Mouse (Mus musculus): ENCODE results near the gene Col11a1. TPM values are rescaled to one million over a fixed set of nuclear protein-coding genes. Genes with fewer than 3 reads are reported as not detected.

The Col11a1 gene
- 12.7 and 16.9 TPM in 2 replicates for polyA plus RNA-seq (2015; fragmentation: Nextera tagmentation; extraction: Ambion mirVana)

DNA sequence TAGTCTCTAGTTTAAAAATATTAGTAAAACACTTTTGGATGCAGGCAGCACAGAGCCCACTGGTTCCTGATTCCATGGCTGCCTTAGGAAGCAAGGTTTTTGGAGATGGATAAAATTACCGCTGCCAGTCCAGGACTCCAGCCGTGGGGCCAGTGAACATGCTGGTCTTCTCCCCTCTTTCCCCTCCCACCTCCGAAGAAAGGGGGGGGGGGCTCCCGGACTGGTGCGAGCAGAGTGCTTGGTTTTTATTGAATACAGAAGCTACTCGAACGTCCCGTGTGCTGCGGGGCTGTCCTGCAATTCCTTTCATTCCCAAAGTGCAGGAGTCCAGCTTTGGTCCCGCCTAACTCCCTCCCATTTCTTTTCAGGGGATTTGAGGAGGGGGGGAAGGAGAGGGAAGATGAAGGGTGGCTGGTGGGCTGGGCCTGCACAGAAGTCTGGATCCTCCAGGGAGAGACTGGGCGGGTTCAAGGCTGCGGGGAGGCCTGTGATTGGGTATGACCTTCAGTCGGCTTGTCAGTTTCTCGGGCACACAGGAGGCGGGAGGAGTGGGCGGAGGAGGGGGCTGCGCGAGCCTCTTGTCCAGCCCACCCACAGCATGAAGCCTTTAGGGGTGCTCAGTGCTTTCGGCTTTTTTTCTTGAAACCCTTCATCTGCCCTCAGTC, at the start of gene Col11a1:
Col11a1 (plus strand) TSS at position 570 of the 665 bp plus-strand sequence.
- Histone ChIP-seq H3K4me1 (ENCODE audit: control insufficient read depth, insufficient read depth, low read depth, low read length) (peaks cover 2% of the 10 kb centered on the region; the same call in 1 of the 2 replicates), H3K4me3 (ENCODE audit: low read length) (peak within 1 kb of the TSS; percentile 66), H3K36me3 (ENCODE audit: control insufficient read depth, insufficient read depth, low read length) (no peaks in the 10 kb centered on the region), H3K27me3 (replicated peaks; ENCODE audit: control insufficient read depth, insufficient read depth, low read length) (no peaks in the 10 kb centered on the region), H3K9me3 (ENCODE audit: control insufficient read depth, low read length) (no peaks in the 10 kb centered on the region), H3K27ac (ENCODE audit: low read depth, low read length) (peak within 1 kb of the TSS; percentile 34; the same call in 1 of the 2 replicates), H3K4me2 (ENCODE audit: low read length) (peak within 1 kb of the TSS; percentile 86), H3K9ac (ENCODE audit: low read depth, low read length) (peak within 1 kb of the TSS; percentile 68)
- WGBS = under 1% methylated on average over 19 of the region's 19 CpGs
- peak; percentile 99 for ATAC-seq

GRCm38 (mm10) chr3:113990936-113991335, 39.4 kb upstream of the Col11a1 start:
- WGBS = 74% methylated on average over 6 of the region's 6 CpGs
- Histone ChIP-seq H3K27ac (ENCODE audit: low read depth, low read length) (no peak overlapping the region), H3K9ac (ENCODE audit: low read depth, low read length) (no peak overlapping the region), H3K9me3 (ENCODE audit: control insufficient read depth, low read length) (no peaks in the 10 kb centered on the region), H3K36me3 (ENCODE audit: control insufficient read depth, insufficient read depth, low read length) (no peaks in the 10 kb centered on the region), H3K4me3 (ENCODE audit: low read length) (no peak overlapping the region), H3K27me3 (replicated peaks; ENCODE audit: control insufficient read depth, insufficient read depth, low read length) (no peaks in the 10 kb centered on the region), H3K4me1 (ENCODE audit: control insufficient read depth, insufficient read depth, low read depth, low read length) (no peaks in the 10 kb centered on the region), H3K4me2 (ENCODE audit: low read length) (no peak overlapping the region)
- ATAC-seq = no peak

DNA sequence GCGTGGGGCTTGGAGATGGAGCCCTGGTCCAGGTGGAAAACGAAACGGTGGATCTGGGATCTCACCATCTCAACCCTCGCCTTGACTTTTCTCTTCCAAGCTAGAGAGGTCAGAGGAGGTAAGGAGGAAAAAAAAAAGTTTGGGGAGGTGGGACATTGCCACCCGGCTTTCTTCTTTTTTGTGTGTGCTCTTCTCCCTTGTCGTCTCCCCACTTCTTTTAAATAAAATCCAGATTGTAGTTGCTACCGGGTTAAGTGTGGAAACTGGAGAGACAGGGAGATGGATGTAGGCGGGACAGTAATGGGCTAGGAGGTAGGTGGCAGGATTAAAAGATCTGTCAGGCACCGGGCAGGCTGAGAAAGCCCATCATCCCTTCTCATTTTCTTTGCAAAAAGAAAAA, 546 bp downstream of the Col11a1 start:
- peaks cover 2% of the 10 kb centered on the region; the same call in 1 of the 2 replicates for H3K4me1 ChIP-seq (ENCODE audit: control insufficient read depth, insufficient read depth, low read depth, low read length)
- peak overlapping the region; percentile 66 for H3K4me3 ChIP-seq (ENCODE audit: low read length)
- peak overlapping the region; percentile 68 for H3K9ac ChIP-seq (ENCODE audit: low read depth, low read length)
- no peak for ATAC-seq
- no peaks in the 10 kb centered on the region for H3K27me3 ChIP-seq (replicated peaks; ENCODE audit: control insufficient read depth, insufficient read depth, low read length)
- WGBS = under 1% methylated on average over 9 of the region's 9 CpGs
- H3K4me2 ChIP-seq (ENCODE audit: low read length) = peak overlapping the region; percentile 86
- H3K27ac ChIP-seq (ENCODE audit: low read depth, low read length) = peak overlapping the region; percentile 34; the same call in 1 of the 2 replicates
- no peaks in the 10 kb centered on the region for H3K36me3 ChIP-seq (ENCODE audit: control insufficient read depth, insufficient read depth, low read length)
- no peaks in the 10 kb centered on the region for H3K9me3 ChIP-seq (ENCODE audit: control insufficient read depth, low read length)

DNA sequence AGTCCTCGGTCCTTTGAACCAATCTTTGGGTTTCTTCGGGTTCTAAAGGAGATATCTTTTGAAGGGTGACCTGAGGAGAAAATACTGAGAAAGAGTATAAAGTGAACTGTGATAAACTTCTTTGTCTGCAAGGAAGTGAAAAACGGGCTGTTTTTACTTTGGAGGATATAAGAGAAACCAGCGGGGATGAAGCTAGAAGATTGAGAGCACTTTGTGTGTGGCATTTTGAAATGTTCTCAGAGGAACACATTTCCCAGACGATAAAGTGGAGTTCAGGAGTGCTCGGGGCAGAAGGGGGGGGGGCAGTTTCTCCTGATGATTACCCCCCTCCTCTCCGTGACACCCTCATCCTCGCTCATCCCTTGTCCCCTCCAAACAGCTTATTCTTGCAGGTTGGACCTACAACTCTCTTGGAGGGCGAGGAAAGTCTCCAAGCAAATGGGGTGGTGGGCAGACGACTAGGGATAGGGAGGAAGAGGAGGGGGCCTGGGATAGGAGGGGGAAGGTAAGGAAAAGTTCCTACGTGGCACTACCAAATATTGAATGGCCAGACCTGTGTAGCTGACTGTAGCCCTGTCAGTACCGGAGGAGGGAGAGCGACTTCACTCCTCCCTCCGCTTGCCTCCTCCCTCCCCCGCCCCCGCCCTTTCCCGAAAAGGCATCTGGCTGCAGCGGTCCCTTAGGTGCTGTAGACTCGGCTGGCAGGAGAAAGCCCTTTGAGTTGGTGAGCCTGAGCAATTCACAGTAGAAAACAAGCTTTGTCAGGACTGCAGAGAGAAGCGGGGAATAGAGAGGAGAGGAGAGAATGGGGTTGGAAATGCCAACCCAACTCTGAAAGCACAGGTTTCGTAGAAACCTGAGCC, 1.2 kb downstream of the Col11a1 start:
- H3K36me3 ChIP-seq (ENCODE audit: control insufficient read depth, insufficient read depth, low read length) = no peaks in the 10 kb centered on the region
- H3K9me3 ChIP-seq (ENCODE audit: control insufficient read depth, low read length) = no peaks in the 10 kb centered on the region
- WGBS = 1% methylated on average over 21 of the region's 21 CpGs
- ATAC-seq = peak; percentile 65
- no peak overlapping the region for H3K27ac ChIP-seq (ENCODE audit: low read depth, low read length)
- H3K4me1 ChIP-seq (ENCODE audit: control insufficient read depth, insufficient read depth, low read depth, low read length) = peaks cover 2% of the 10 kb centered on the region; the same call in 1 of the 2 replicates
- peak overlapping the region; percentile 86 for H3K4me2 ChIP-seq (ENCODE audit: low read length)
- no peaks in the 10 kb centered on the region for H3K27me3 ChIP-seq (replicated peaks; ENCODE audit: control insufficient read depth, insufficient read depth, low read length)
- H3K4me3 ChIP-seq (ENCODE audit: low read length) = peak overlapping the region; percentile 66
- peak overlapping the region; percentile 70 for H3K9ac ChIP-seq (ENCODE audit: low read depth, low read length)

GRCm38 (mm10) chr3:114032333-114032732, 2.0 kb downstream of the Col11a1 start:
- Histone ChIP-seq H3K4me3 (ENCODE audit: low read length) (peak overlapping the region; percentile 66), H3K36me3 (ENCODE audit: control insufficient read depth, insufficient read depth, low read length) (no peaks in the 10 kb centered on the region), H3K9me3 (ENCODE audit: control insufficient read depth, low read length) (no peaks in the 10 kb centered on the region), H3K4me1 (ENCODE audit: control insufficient read depth, insufficient read depth, low read depth, low read length) (peaks cover 2% of the 10 kb centered on the region; the same call in 1 of the 2 replicates), H3K27me3 (replicated peaks; ENCODE audit: control insufficient read depth, insufficient read depth, low read length) (no peaks in the 10 kb centered on the region), H3K9ac (ENCODE audit: low read depth, low read length) (peak overlapping the region; percentile 70), H3K4me2 (ENCODE audit: low read length) (peak overlapping the region; percentile 86), H3K27ac (ENCODE audit: low read depth, low read length) (no peak overlapping the region)
- WGBS = 5% methylated on average over 4 of the region's 4 CpGs
- no peak for ATAC-seq

- H3K4me3 ChIP-seq (ENCODE audit: low read length) = no peak overlapping the region
- H3K4me1 ChIP-seq (ENCODE audit: control insufficient read depth, insufficient read depth, low read depth, low read length) = no peaks in the 10 kb centered on the region
- H3K27me3 ChIP-seq (replicated peaks; ENCODE audit: control insufficient read depth, insufficient read depth, low read length) = no peaks in the 10 kb centered on the region
- no peak overlapping the region for H3K9ac ChIP-seq (ENCODE audit: low read depth, low read length)
- no peak overlapping the region for H3K4me2 ChIP-seq (ENCODE audit: low read length)
- no peak overlapping the region for H3K27ac ChIP-seq (ENCODE audit: low read depth, low read length)
- no peaks in the 10 kb centered on the region for H3K36me3 ChIP-seq (ENCODE audit: control insufficient read depth, insufficient read depth, low read length)
- no peak for ATAC-seq
- no peaks in the 10 kb centered on the region for H3K9me3 ChIP-seq (ENCODE audit: control insufficient read depth, low read length)
Measured at GRCm38 (mm10) chr3:114052406-114052805, 22.1 kb downstream of the Col11a1 start.

- H3K27ac ChIP-seq (ENCODE audit: low read depth, low read length) = no peak overlapping the region
- no peaks in the 10 kb centered on the region for H3K27me3 ChIP-seq (replicated peaks; ENCODE audit: control insufficient read depth, insufficient read depth, low read length)
- no peaks in the 10 kb centered on the region for H3K4me1 ChIP-seq (ENCODE audit: control insufficient read depth, insufficient read depth, low read depth, low read length)
- H3K4me2 ChIP-seq (ENCODE audit: low read length) = no peak overlapping the region
- no peak overlapping the region for H3K9ac ChIP-seq (ENCODE audit: low read depth, low read length)
- H3K4me3 ChIP-seq (ENCODE audit: low read length) = no peak overlapping the region
- 90% methylated on average over 3 of the region's 3 CpGs for WGBS
- H3K9me3 ChIP-seq (ENCODE audit: control insufficient read depth, low read length) = no peaks in the 10 kb centered on the region
- ATAC-seq = no peak
- H3K36me3 ChIP-seq (ENCODE audit: control insufficient read depth, insufficient read depth, low read length) = no peaks in the 10 kb centered on the region
Measured at GRCm38 (mm10) chr3:114053501-114053900, 23.2 kb downstream of the Col11a1 start.

GRCm38 (mm10) chr3:114065123-114065522, 34.8 kb downstream of the Col11a1 start:
- Histone ChIP-seq H3K27ac (ENCODE audit: low read depth, low read length) (no peak overlapping the region), H3K9ac (ENCODE audit: low read depth, low read length) (no peak overlapping the region), H3K27me3 (replicated peaks; ENCODE audit: control insufficient read depth, insufficient read depth, low read length) (no peaks in the 10 kb centered on the region), H3K4me2 (ENCODE audit: low read length) (no peak overlapping the region), H3K36me3 (ENCODE audit: control insufficient read depth, insufficient read depth, low read length) (no peaks in the 10 kb centered on the region), H3K4me1 (ENCODE audit: control insufficient read depth, insufficient read depth, low read depth, low read length) (no peaks in the 10 kb centered on the region), H3K4me3 (ENCODE audit: low read length) (no peak overlapping the region), H3K9me3 (ENCODE audit: control insufficient read depth, low read length) (no peaks in the 10 kb centered on the region)
- WGBS = 80% methylated on average over 4 of the region's 4 CpGs
- no peak for ATAC-seq

DNA sequence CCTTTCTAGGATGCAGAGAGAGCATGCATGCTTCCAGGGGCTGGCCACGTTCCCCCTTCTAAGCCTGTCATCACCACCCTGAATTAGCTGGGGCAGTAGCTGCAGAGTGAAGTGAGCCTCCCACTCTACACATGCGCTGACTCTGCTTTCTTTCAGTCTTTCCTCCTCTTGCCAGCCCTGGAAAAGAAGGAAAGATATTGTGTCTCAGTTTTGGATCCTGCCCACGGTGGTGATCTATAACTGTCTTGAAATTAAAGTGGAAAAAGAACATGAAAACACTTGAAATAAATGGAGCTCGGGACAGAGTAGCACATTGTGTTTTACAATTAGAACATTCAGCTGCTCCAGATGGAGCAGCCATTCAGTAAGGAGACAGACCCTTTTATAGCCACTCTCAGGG, 35.2 kb downstream of the Col11a1 start:
- Histone ChIP-seq H3K27me3 (replicated peaks; ENCODE audit: control insufficient read depth, insufficient read depth, low read length) (no peaks in the 10 kb centered on the region), H3K9ac (ENCODE audit: low read depth, low read length) (no peak overlapping the region), H3K4me1 (ENCODE audit: control insufficient read depth, insufficient read depth, low read depth, low read length) (no peaks in the 10 kb centered on the region), H3K36me3 (ENCODE audit: control insufficient read depth, insufficient read depth, low read length) (no peaks in the 10 kb centered on the region), H3K4me3 (ENCODE audit: low read length) (no peak overlapping the region), H3K4me2 (ENCODE audit: low read length) (0 out of 2 replicates have a peak overlapping the region, but pooled peaks have one; percentile 1), H3K9me3 (ENCODE audit: control insufficient read depth, low read length) (no peaks in the 10 kb centered on the region), H3K27ac (ENCODE audit: low read depth, low read length) (no peak overlapping the region)
- ATAC-seq = peak; percentile 84
- WGBS = 39% methylated on average over 4 of the region's 4 CpGs
